Mouse (Mus musculus): Measurements from ENCODE around the gene Dvl3.

Dvl3 gene

GRCm38 (mm10) chr16:20539649-20540048 lies 22.9 kb downstream of the Dvl3 start:
- in situ Hi-C loops (cut with MboI; ENCODE audit: low sequenced_read_pairs) = no loop called here

DNA sequence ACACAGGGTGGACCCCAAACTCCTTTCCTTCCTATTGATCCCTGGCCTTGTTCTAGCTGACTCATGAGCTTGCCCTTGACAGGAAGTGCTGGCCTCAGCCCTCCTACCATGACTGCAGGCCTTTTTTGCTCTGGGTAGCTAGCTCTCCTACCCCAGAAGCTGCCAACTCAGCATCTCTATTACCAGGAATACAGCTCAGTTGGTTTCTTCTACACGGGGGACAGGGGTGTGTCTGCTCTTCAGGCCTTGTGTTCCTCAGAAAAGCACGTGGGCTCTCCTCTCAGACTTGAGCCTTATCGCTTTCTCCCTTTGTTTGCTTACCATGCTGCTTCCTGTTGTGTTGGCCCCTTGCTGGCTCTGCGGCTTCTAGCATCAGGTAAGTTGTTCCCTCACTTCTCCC lies 23.7 kb downstream of the Dvl3 start:
- in situ Hi-C loops (cut with MboI; ENCODE audit: low sequenced_read_pairs) = no loop called here

DNA sequence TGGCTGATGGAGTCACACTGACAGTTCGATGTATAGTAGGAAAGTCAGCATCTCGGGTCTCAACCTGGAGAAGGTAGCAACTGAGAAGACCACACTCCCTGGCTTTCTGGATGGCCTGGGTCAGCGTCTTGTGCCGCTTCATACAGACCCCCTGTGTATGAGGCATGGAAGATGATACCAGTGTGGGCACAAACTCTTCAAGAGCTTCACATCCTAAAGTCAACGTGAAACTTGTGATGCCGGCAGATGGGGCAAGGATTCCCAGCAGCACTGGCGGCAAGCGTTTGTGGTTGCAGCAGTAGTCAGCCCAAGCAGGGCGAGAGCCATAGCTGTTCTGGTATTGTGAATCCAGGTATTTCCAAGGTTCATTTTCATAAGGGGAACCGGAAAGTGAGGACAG lies 28.9 kb downstream of the Dvl3 start:
- in situ Hi-C loops (cut with MboI; ENCODE audit: low sequenced_read_pairs) = no loop called here

DNA sequence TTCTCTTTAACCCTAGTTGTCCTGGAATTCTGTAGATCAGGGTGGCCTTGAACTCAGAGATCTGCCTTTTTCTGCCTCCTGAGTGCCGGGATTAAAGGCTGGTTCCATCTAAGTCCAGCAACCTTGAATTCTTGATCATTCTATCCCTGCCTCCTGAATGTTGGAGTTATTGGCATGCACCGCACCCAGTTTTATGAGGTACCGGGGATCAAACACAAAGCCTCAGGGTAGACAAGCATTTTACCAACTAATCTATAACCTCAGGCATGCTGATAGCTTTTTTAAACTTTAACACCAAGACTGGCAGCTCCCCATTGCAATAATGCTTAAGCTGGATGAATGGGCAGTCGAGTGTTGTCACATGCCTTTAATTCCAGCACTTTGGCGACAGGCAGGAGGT lies 30.6 kb downstream of the Dvl3 start:
- in situ Hi-C loops (cut with MboI; ENCODE audit: low sequenced_read_pairs) = no loop called here

GRCm38 (mm10) chr16:20548096-20548948 lies 31.5 kb downstream of the Dvl3 start, which contains the start of gene Abcf3:
Abcf3 (plus strand) TSS chr16:20548577.
- in situ Hi-C loops (cut with MboI; ENCODE audit: low sequenced_read_pairs) = no loop called here

- in situ Hi-C loops (cut with MboI; ENCODE audit: low sequenced_read_pairs) = no loop called here
These were observed 32.4 kb downstream of the Dvl3 start for GRCm38 (mm10) chr16:20549161-20549560.

DNA sequence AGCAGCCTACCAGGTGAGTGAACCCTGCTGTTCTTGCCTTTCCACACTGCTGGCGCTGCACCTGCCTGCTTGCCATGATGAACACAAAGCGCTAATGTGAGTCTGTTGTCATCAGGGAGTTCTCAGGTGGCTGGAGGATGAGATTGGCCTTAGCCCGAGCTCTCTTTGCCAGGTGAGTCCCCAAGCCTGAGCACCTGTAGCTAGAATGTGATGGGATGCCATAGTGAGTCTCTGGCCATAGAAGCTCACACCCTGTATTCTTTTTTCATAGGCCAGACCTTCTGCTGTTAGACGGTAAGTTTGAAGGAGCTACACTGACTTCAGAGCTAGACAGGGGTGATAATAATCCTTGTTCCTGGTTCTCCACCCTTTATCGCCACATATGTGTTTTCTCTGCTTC lies 34.9 kb downstream of the Dvl3 start:
- in situ Hi-C loops (cut with MboI; ENCODE audit: low sequenced_read_pairs) = no loop called here

DNA sequence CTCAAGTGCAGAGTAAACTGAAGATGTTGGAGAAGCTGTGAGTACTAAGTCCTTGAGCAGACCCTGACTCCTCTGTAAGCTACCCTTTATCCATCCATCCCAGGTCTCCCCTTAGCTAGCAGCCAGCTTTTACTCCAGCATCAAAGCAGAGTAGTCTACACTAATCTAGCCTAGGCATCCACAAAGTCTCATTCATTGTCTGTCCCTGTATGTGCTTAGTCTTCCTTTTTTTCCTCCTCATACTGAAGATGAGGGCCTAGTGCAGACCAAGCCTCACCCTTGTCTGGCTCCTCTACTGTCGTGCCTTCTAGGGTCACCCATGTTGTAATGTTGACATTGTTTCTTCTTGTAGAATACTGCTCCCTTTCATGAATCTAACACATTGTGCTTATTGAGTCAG lies 35.8 kb downstream of the Dvl3 start:
- in situ Hi-C loops (cut with MboI; ENCODE audit: low sequenced_read_pairs) = no loop called here

GRCm38 (mm10) chr16:20555000-20555399 lies 38.2 kb downstream of the Dvl3 start:
- in situ Hi-C loops (cut with MboI; ENCODE audit: low sequenced_read_pairs) = no loop called here

GRCm38 (mm10) chr16:20557381-20557780 lies 40.6 kb downstream of the Dvl3 start:
- in situ Hi-C loops (cut with MboI; ENCODE audit: low sequenced_read_pairs) = no loop called here

- in situ Hi-C loops (cut with MboI; ENCODE audit: low sequenced_read_pairs) = no loop called here
These were observed 48.3 kb downstream of the Dvl3 start for GRCm38 (mm10) chr16:20565075-20565474.

Data from CH12F3 (cell line).